Comparison of ENCODE assay signal across 24 mouse cellular contexts in genomic region chr13:72265116-72265515, GRCm38 (mm10).
DNase-seq lines count a peak whose midpoint lies in the region; ATAC-seq and TF ChIP-seq lines count a peak whose summit lies in the region.
"Had no signal": no experiment of that assay in that cellular context is flagged by ENCODE, and none has a peak within 500 bp of the region (broad histone marks: within the 10 kb centered on the region; RNA-seq: fewer than 3 reads in every experiment).

No protein-coding gene starts in this region.

- H3K36me3 ChIP-seq in forebrain, embryonic 16.5 days (ENCODE audit: control insufficient read depth, insufficient read depth) = no peaks in the 10 kb centered on the region
- H3K36me3 ChIP-seq in forebrain, embryonic 15.5 days = no peaks in the 10 kb centered on the region
- no peaks in the 10 kb centered on the region for H3K36me3 ChIP-seq in midbrain, embryonic 15.5 days (replicated peaks)
- no peaks in the 10 kb centered on the region for H3K36me3 ChIP-seq in midbrain, postnatal 0 days (ENCODE audit: insufficient read depth, low read length)
- H3K36me3 ChIP-seq: embryonic facial prominence, embryonic 10.5 days; embryonic facial prominence, embryonic 13.5 days; heart, embryonic 10.5 days; heart, embryonic 13.5 days; hindbrain, embryonic 12.5 days; intestine, embryonic 15.5 days had no signal

- H3K27ac ChIP-seq in forebrain, embryonic 16.5 days (ENCODE audit: low read length) = no peak overlapping the region
- no peak overlapping the region for H3K27ac ChIP-seq in forebrain, embryonic 15.5 days (replicated peaks)
- 0 out of 2 replicates have a peak overlapping the region, but pooled peaks have one; percentile 9 for H3K27ac ChIP-seq in midbrain, embryonic 15.5 days
- no peak overlapping the region for H3K27ac ChIP-seq in midbrain, postnatal 0 days (ENCODE audit: low read depth, low read length)
- H3K27ac ChIP-seq: embryonic facial prominence, embryonic 10.5 days; embryonic facial prominence, embryonic 13.5 days; heart, adult 2 months; heart, embryonic 10.5 days; heart, embryonic 13.5 days; hindbrain, embryonic 12.5 days; intestine, embryonic 15.5 days had no signal

- no peak for TF ChIP-seq CTCF in midbrain, postnatal 0 days (IDR thresholded peaks at IDR 0.05)

- no peak overlapping the region for H3K4me3 ChIP-seq in forebrain, embryonic 16.5 days (replicated peaks; ENCODE audit: low read length)
- no peak overlapping the region for H3K4me3 ChIP-seq in forebrain, embryonic 15.5 days
- no peak overlapping the region for H3K4me3 ChIP-seq in midbrain, embryonic 15.5 days
- no peak overlapping the region for H3K4me3 ChIP-seq in midbrain, postnatal 0 days (ENCODE audit: low read depth, low read length)
- H3K4me3 ChIP-seq: embryonic facial prominence, embryonic 10.5 days; embryonic facial prominence, embryonic 13.5 days; erythroblast, embryonic 14.5 days; heart, adult 2 months; heart, embryonic 10.5 days; heart, embryonic 13.5 days; hindbrain, embryonic 12.5 days; intestine, embryonic 15.5 days had no signal

- peaks cover 38% of the 10 kb centered on the region for H3K27me3 ChIP-seq in forebrain, embryonic 16.5 days (replicated peaks; ENCODE audit: control insufficient read depth, insufficient read depth, low read length)
- H3K27me3 ChIP-seq in forebrain, embryonic 15.5 days = peaks cover 54% of the 10 kb centered on the region
- H3K27me3 ChIP-seq in midbrain, embryonic 15.5 days (replicated peaks) = no peaks in the 10 kb centered on the region
- H3K27me3 ChIP-seq in midbrain, postnatal 0 days (ENCODE audit: insufficient read depth, low read length) = no peaks in the 10 kb centered on the region
- H3K27me3 ChIP-seq: embryonic facial prominence, embryonic 13.5 days; hindbrain, embryonic 12.5 days; intestine, embryonic 15.5 days had no signal

- H3K9ac ChIP-seq in forebrain, embryonic 16.5 days (replicated peaks; ENCODE audit: low read depth, low read length) = no peak overlapping the region
- no peak overlapping the region for H3K9ac ChIP-seq in forebrain, embryonic 15.5 days (replicated peaks)
- H3K9ac ChIP-seq in midbrain, embryonic 15.5 days = no peak overlapping the region
- no peak overlapping the region for H3K9ac ChIP-seq in midbrain, postnatal 0 days (replicated peaks; ENCODE audit: low read length, poor library complexity, severe bottlenecking)
- H3K9ac ChIP-seq: embryonic facial prominence, embryonic 13.5 days; heart, embryonic 13.5 days; hindbrain, embryonic 12.5 days; intestine, embryonic 15.5 days had no signal

- WGBS in forebrain, embryonic 16.5 days = 34% methylated on average over 7 of the region's 7 CpGs
- WGBS in forebrain, embryonic 15.5 days = 33% methylated on average over 7 of the region's 7 CpGs
- WGBS in midbrain, embryonic 15.5 days = 44% methylated on average over 7 of the region's 7 CpGs
- 55% methylated on average over 7 of the region's 7 CpGs for WGBS in midbrain, postnatal 0 days

- no peaks in the 10 kb centered on the region for H3K9me3 ChIP-seq in forebrain, embryonic 16.5 days (ENCODE audit: control insufficient read depth, low read length)
- no peaks in the 10 kb centered on the region for H3K9me3 ChIP-seq in forebrain, embryonic 15.5 days
- no peaks in the 10 kb centered on the region for H3K9me3 ChIP-seq in midbrain, embryonic 15.5 days
- H3K9me3 ChIP-seq in midbrain, postnatal 0 days (ENCODE audit: low read length) = no peaks in the 10 kb centered on the region
- H3K9me3 ChIP-seq: embryonic facial prominence, embryonic 10.5 days; embryonic facial prominence, embryonic 13.5 days; heart, embryonic 10.5 days; heart, embryonic 13.5 days; hindbrain, embryonic 12.5 days; intestine, embryonic 15.5 days had no signal

- H3K4me1 ChIP-seq in forebrain, embryonic 16.5 days (replicated peaks; ENCODE audit: control insufficient read depth, insufficient read depth, low read length) = peaks cover 21% of the 10 kb centered on the region
- H3K4me1 ChIP-seq in forebrain, embryonic 15.5 days = peaks cover 22% of the 10 kb centered on the region
- peaks cover 8% of the 10 kb centered on the region for H3K4me1 ChIP-seq in midbrain, embryonic 15.5 days
- no peaks in the 10 kb centered on the region for H3K4me1 ChIP-seq in midbrain, postnatal 0 days (ENCODE audit: insufficient read depth, low read length)
- H3K4me1 ChIP-seq: embryonic facial prominence, embryonic 10.5 days; embryonic facial prominence, embryonic 13.5 days; heart, embryonic 10.5 days; heart, embryonic 13.5 days; intestine, embryonic 15.5 days had no signal

- no peak overlapping the region for H3K4me2 ChIP-seq in forebrain, embryonic 16.5 days (ENCODE audit: low read length)
- H3K4me2 ChIP-seq in forebrain, embryonic 15.5 days (replicated peaks) = no peak overlapping the region
- no peak overlapping the region for H3K4me2 ChIP-seq in midbrain, embryonic 15.5 days
- H3K4me2 ChIP-seq in midbrain, postnatal 0 days (ENCODE audit: low read depth, low read length, poor library complexity, severe bottlenecking) = no peak overlapping the region
- H3K4me2 ChIP-seq: embryonic facial prominence, embryonic 13.5 days; heart, embryonic 13.5 days; hindbrain, embryonic 12.5 days; intestine, embryonic 15.5 days had no signal

- DNase-seq in midbrain, postnatal 0 days (ENCODE audit: low spot score) = no peak
- DNase-seq in retina, postnatal 1 day = peak; percentile 16
- DNase-seq in retina, embryonic 14.5 days (ENCODE audit: low spot score) = no peak
- DNase-seq: adrenal gland, adult 2 months; adrenal gland, postnatal 14 days; cerebellum, adult 11-12 months; cerebellum, adult 8-10 months; cerebellum, postnatal 36 days; embryo, embryonic 11 days; gastrocnemius, postnatal 10 days; gastrocnemius, postnatal 36 days; heart, postnatal 4 days had no signal

- peak; percentile 37; the same call in 1 of the 2 replicates for ATAC-seq in forebrain, embryonic 16.5 days
- ATAC-seq in forebrain, embryonic 15.5 days (replicated peaks) = no peak
- ATAC-seq in midbrain, embryonic 15.5 days (replicated peaks) = peak; percentile 61
- no peak for ATAC-seq in midbrain, postnatal 0 days (ENCODE audit: low FRiP score)
- ATAC-seq: CD4-positive, CD25-positive, alpha-beta regulatory T cell, adult 4 months; intestine, embryonic 15.5 days had no signal

Comparison
In these comparisons a context has a peak if more than half of its experiments do, and no peak if none do; other contexts are left out.
1. ATAC-seq: peak in forebrain, embryonic 16.5 days (single experiment) and midbrain, embryonic 15.5 days (single experiment); none in forebrain, embryonic 15.5 days (single experiment) and midbrain, postnatal 0 days (single experiment).